Mouse (Mus musculus) frontal cortex, postnatal 25 days (tissue): ENCODE data around the gene Pitpnm3.

Experiments used
- DNase-seq, 2 experiments: peaks; one replicate each; pipeline ENCODE4 v3.0.0; 2022; ENCODE audit warnings: low spot score in 2 of 2

Pitpnm3 gene

GRCm38 (mm10) chr11:72050895-72051858 is 84.4 kb downstream of the Pitpnm3 start:
- no peak for DNase-seq

GRCm38 (mm10) chr11:72050168-72050894 is 85.2 kb downstream of the Pitpnm3 start:
- no peak for DNase-seq

GRCm38 (mm10) chr11:72049171-72049759 is 86.3 kb downstream of the Pitpnm3 start:
- no peak for DNase-seq

GRCm38 (mm10) chr11:72048730-72049129 is 86.8 kb downstream of the Pitpnm3 start:
- no peak for DNase-seq

- no peak for DNase-seq
Observed at GRCm38 (mm10) chr11:72044231-72044630, 91.3 kb downstream of the Pitpnm3 start.

GRCm38 (mm10) chr11:72042631-72043030 is 92.9 kb downstream of the Pitpnm3 start:
- DNase-seq = no peak

- DNase-seq = peak; percentile 69 to 70
Observed at GRCm38 (mm10) chr11:72041768-72042607, 93.6 kb downstream of the Pitpnm3 start, which contains the start of gene Pimreg. TSS of gene Pimreg (plus strand) at chr11:72042032.

GRCm38 (mm10) chr11:72041290-72041767 is 94.2 kb downstream of the Pitpnm3 start:
- DNase-seq = no peak

GRCm38 (mm10) chr11:72039599-72040386 is 95.8 kb downstream of the Pitpnm3 start:
- no peak for DNase-seq

- peak; percentile 78 for DNase-seq
Observed at GRCm38 (mm10) chr11:72037996-72038395, 97.6 kb downstream of the Pitpnm3 start.

GRCm38 (mm10) chr11:72037409-72037808 is 98.2 kb downstream of the Pitpnm3 start, which contains the start of gene Aipl1:
TSS of gene Aipl1 (minus strand) at chr11:72037509.
- DNase-seq = no peak

GRCm38 (mm10) chr11:72032589-72032988 is 103.0 kb downstream of the Pitpnm3 start:
- no peak for DNase-seq

- no peak for DNase-seq
Observed at GRCm38 (mm10) chr11:72032091-72032490, 103.5 kb downstream of the Pitpnm3 start.

GRCm38 (mm10) chr11:72031353-72031752 is 104.2 kb downstream of the Pitpnm3 start:
- no peak for DNase-seq

- no peak for DNase-seq
Observed at GRCm38 (mm10) chr11:72029143-72029542, 106.4 kb downstream of the Pitpnm3 start.

- no peak for DNase-seq
Observed at GRCm38 (mm10) chr11:72027836-72028235, 107.7 kb downstream of the Pitpnm3 start.

- no peak for DNase-seq
Observed at GRCm38 (mm10) chr11:72026516-72026915, 109.1 kb downstream of the Pitpnm3 start.

GRCm38 (mm10) chr11:72025843-72026242 is 109.7 kb downstream of the Pitpnm3 start:
- no peak for DNase-seq

- peak; percentile 51 to 52 for DNase-seq
Observed at GRCm38 (mm10) chr11:72024193-72024781, 111.3 kb downstream of the Pitpnm3 start.

GRCm38 (mm10) chr11:72023581-72023980 is 112.0 kb downstream of the Pitpnm3 start:
- no peak for DNase-seq
